Mouse (Mus musculus) lung, postnatal 0 days (tissue): ENCODE data around the gene Pxdn.

Experiments used
- CTCF ChIP-seq: IDR thresholded peaks from 2 replicates; pipeline ENCODE4 v1.5.1; 2016; ENCODE audit warnings: antibody characterized with exemption, mild to moderate bottlenecking
- EP300 ChIP-seq: IDR thresholded peaks from 2 replicates; pipeline ENCODE4 v1.6.1; 2016; ENCODE audit warnings: antibody characterized with exemption, mild to moderate bottlenecking, control low read depth

DNA sequence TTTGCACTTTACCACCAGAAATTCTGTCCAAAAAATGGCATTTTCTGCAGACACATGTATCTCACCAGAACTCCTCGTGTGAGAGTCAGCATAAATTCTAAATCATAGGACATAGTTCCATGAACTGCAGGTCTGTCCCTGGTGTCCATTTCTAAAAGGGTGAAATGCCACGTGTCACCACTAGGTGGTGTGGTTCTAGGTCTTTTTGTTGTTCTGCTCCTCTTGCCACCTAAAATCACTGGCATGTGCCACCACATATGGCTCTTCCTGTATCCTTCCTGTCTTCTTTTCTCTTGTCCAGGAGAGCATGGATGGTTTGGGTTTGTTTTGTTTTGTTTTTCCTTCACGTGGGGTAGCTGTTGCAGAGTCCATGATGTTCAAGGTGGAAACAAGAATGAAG lies 42.7 kb upstream of the Pxdn start:
- peak; percentile 82 for TF ChIP-seq CTCF
- TF ChIP-seq EP300: no peak
